ENCODE assay signal across 8 mouse cellular contexts in genomic region chr17:72242036-72242435, GRCm38 (mm10).
DNase-seq lines count a peak whose midpoint lies in the region; ATAC-seq and TF ChIP-seq lines count a peak whose summit lies in the region.

No protein-coding gene starts in this region.

- no peak overlapping the region for H3K4me2 ChIP-seq in hindbrain, embryonic 11.5 days (replicated peaks; ENCODE audit: low read depth, low read length)
- no peak overlapping the region for H3K4me2 ChIP-seq in hindbrain, embryonic 13.5 days
- H3K4me2 ChIP-seq in neural tube, embryonic 11.5 days (ENCODE audit: low read depth): no peak overlapping the region

- TF ChIP-seq CTCF in cortical plate, adult 2 months (IDR thresholded peaks at IDR 0.05; ENCODE audit: extremely low read depth, insufficient read depth, low read length): peak; percentile 85

- no peak overlapping the region for H3K4me3 ChIP-seq in hindbrain, embryonic 11.5 days (ENCODE audit: low read depth, low read length)
- no peak overlapping the region for H3K4me3 ChIP-seq in hindbrain, embryonic 13.5 days
- no peak overlapping the region for H3K4me3 ChIP-seq in cortical plate, adult 2 months (ENCODE audit: insufficient read depth, low read length)
- no peak overlapping the region for H3K4me3 ChIP-seq in neural tube, embryonic 11.5 days (ENCODE audit: low read depth, low read length)

- H3K4me1 ChIP-seq in hindbrain, embryonic 11.5 days (replicated peaks; ENCODE audit: control insufficient read depth, insufficient read depth, low read length): no peaks in the 10 kb centered on the region
- peaks cover 9% of the 10 kb centered on the region; the same call in 1 of the 2 replicates for H3K4me1 ChIP-seq in hindbrain, embryonic 13.5 days (replicated peaks)
- H3K4me1 ChIP-seq in cortical plate, adult 2 months (ENCODE audit: control insufficient read depth, insufficient read depth, low read length): no peaks in the 10 kb centered on the region
- no peaks in the 10 kb centered on the region for H3K4me1 ChIP-seq in neural tube, embryonic 11.5 days (ENCODE audit: control insufficient read depth, insufficient read depth, low read length)

- H3K27me3 ChIP-seq in hindbrain, embryonic 11.5 days (ENCODE audit: control insufficient read depth, insufficient read depth, low read length): no peaks in the 10 kb centered on the region
- no peaks in the 10 kb centered on the region for H3K27me3 ChIP-seq in hindbrain, embryonic 13.5 days
- H3K27me3 ChIP-seq in neural tube, embryonic 11.5 days (ENCODE audit: control insufficient read depth, insufficient read depth, low read length): no peaks in the 10 kb centered on the region

- ATAC-seq in hindbrain, embryonic 11.5 days (ENCODE audit: low FRiP score): no peak
- ATAC-seq in hindbrain, embryonic 13.5 days (ENCODE audit: low FRiP score): no peak
- no peak for ATAC-seq in neural tube, embryonic 11.5 days (ENCODE audit: insufficient read depth, low FRiP score, low TSS enrichment)

- no peaks in the 10 kb centered on the region for H3K9me3 ChIP-seq in hindbrain, embryonic 11.5 days (ENCODE audit: control insufficient read depth, low read length)
- 0 out of 2 replicates have a peak, but pooled peaks cover 8% of the 10 kb centered on the region for H3K9me3 ChIP-seq in hindbrain, embryonic 13.5 days
- H3K9me3 ChIP-seq in neural tube, embryonic 11.5 days (ENCODE audit: control insufficient read depth, low read length): no peaks in the 10 kb centered on the region

- no peak overlapping the region for H3K9ac ChIP-seq in hindbrain, embryonic 11.5 days (ENCODE audit: low read depth, low read length)
- H3K9ac ChIP-seq in hindbrain, embryonic 13.5 days: no peak overlapping the region
- no peak overlapping the region for H3K9ac ChIP-seq in neural tube, embryonic 11.5 days (ENCODE audit: low read length)

- TF ChIP-seq POLR2A in cortical plate, adult 2 months (IDR thresholded peaks at IDR 0.05; ENCODE audit: extremely low read depth, insufficient read depth, low read length): no peak

- no peak overlapping the region for H3K27ac ChIP-seq in hindbrain, embryonic 11.5 days (ENCODE audit: low read depth, low read length)
- H3K27ac ChIP-seq in hindbrain, embryonic 13.5 days: no peak overlapping the region
- H3K27ac ChIP-seq in cortical plate, adult 2 months (ENCODE audit: insufficient read depth, low read length): no peak overlapping the region
- H3K27ac ChIP-seq in neural tube, embryonic 11.5 days (ENCODE audit: low read depth, low read length): no peak overlapping the region

- 46% methylated on average over 4 of the region's 4 CpGs for WGBS in hindbrain, embryonic 11.5 days
- 46% methylated on average over 4 of the region's 4 CpGs for WGBS in hindbrain, embryonic 13.5 days
- WGBS in large intestine, adult 2 months: 25% methylated on average over 4 of the region's 4 CpGs
- 43% methylated on average over 4 of the region's 4 CpGs for WGBS in neural tube, embryonic 11.5 days

- DNase-seq in hindbrain, embryonic 11.5 days (ENCODE audit: low spot score): peak; percentile 54
- DNase-seq in 3T3-L1 (ENCODE audit: low read depth, low spot score): peak; percentile 49
- DNase-seq in T-cell, adult 2 months (ENCODE audit: low spot score): peak; percentile 17
- peak; percentile 4 for DNase-seq in large intestine, adult 2 months (ENCODE audit: low read depth, low spot score)
- peak; percentile 20 for DNase-seq in neural tube, embryonic 11.5 days (ENCODE audit: low spot score)
- no peak for DNase-seq in spleen, postnatal 14 days (ENCODE audit: low spot score in 2 of 2)

- no peaks in the 10 kb centered on the region for H3K36me3 ChIP-seq in hindbrain, embryonic 11.5 days (ENCODE audit: control insufficient read depth, insufficient read depth, low read length)
- no peaks in the 10 kb centered on the region for H3K36me3 ChIP-seq in hindbrain, embryonic 13.5 days
- H3K36me3 ChIP-seq in neural tube, embryonic 11.5 days (ENCODE audit: control insufficient read depth, insufficient read depth, low read length): no peaks in the 10 kb centered on the region

Comparison
In these comparisons a context has a peak if more than half of its experiments do, and no peak if none do; other contexts are left out.
1. DNase-seq: peak in hindbrain, embryonic 11.5 days (single experiment), 3T3-L1 (single experiment), T-cell, adult 2 months (single experiment), large intestine, adult 2 months (single experiment) and neural tube, embryonic 11.5 days (single experiment); none in spleen, postnatal 14 days (0 of 2).